Mouse (Mus musculus): ENCODE measurements around the gene Rho. TPM values are rescaled to one million over a fixed set of nuclear protein-coding genes. Genes with fewer than 3 reads are reported as not detected.
A peak's percentile ranks its signal among the peaks of the same experiment; 100 is the strongest.

Gene Rho
- total RNA-seq, 2 experiments from 2014 or later = not detected

- intact Hi-C loops (cut with DNase I) = loop anchor here (2.0 kb wide), 1 partner anchor 40 kb away; no protein-coding TSS in a partner anchor
- DNase-seq = no peak
Measured at GRCm38 (mm10) chr6:115954506-115955074, 23.0 kb downstream of the Rho start.

- intact Hi-C loops (cut with DNase I) = loop anchor here (2.0 kb wide), 1 partner anchor 40 kb away; no protein-coding TSS in a partner anchor
- DNase-seq = no peak
Measured at GRCm38 (mm10) chr6:115955169-115955568, 23.6 kb downstream of the Rho start.

- intact Hi-C loops (cut with DNase I) = loop anchor here (2.0 kb wide), 1 partner anchor 41 kb away; no protein-coding TSS in a partner anchor
- DNase-seq = no peak
Measured at GRCm38 (mm10) chr6:115955664-115956063, 24.1 kb downstream of the Rho start.

GRCm38 (mm10) chr6:115956418-115956921 is 24.9 kb downstream of the Rho start:
- intact Hi-C loops (cut with DNase I) = no loop called here
- no peak for DNase-seq

- intact Hi-C loops (cut with DNase I) = no loop called here
- peak in 1 of 2 experiments; percentile 63 for DNase-seq
Measured at GRCm38 (mm10) chr6:115956922-115957601, 25.5 kb downstream of the Rho start.

- DNase-seq = no peak
- intact Hi-C loops (cut with DNase I) = loop anchor here (2.0 kb wide), 1 partner anchor 57 kb away; no protein-coding TSS in a partner anchor
Measured at GRCm38 (mm10) chr6:115957681-115958080, 26.1 kb downstream of the Rho start.

GRCm38 (mm10) chr6:115958445-115958844 is 26.9 kb downstream of the Rho start:
- no peak for DNase-seq
- intact Hi-C loops (cut with DNase I) = loop anchor here (2.0 kb wide), 1 partner anchor 58 kb away; no protein-coding TSS in a partner anchor

- DNase-seq = peak; percentile 89 to 91
- intact Hi-C loops (cut with DNase I) = loop anchor here (2.0 kb wide), 1 partner anchor 58 kb away; no protein-coding TSS in a partner anchor
Measured at GRCm38 (mm10) chr6:115959151-115959691, 27.7 kb downstream of the Rho start.

- intact Hi-C loops (cut with DNase I) = no loop called here
- no peak for DNase-seq
Measured at GRCm38 (mm10) chr6:115960322-115960721, 28.8 kb downstream of the Rho start.

GRCm38 (mm10) chr6:115961743-115962142 is 30.2 kb downstream of the Rho start:
- DNase-seq = no peak
- intact Hi-C loops (cut with DNase I) = loop anchor here (2.0 kb wide), 1 partner anchor 33 kb away; the partner anchor contains the start of gene Plxnd1

- DNase-seq = no peak
- intact Hi-C loops (cut with DNase I) = loop anchor here (2.0 kb wide), 1 partner anchor 32 kb away; the partner anchor contains the start of gene Plxnd1
Measured at GRCm38 (mm10) chr6:115962439-115963085, 31.0 kb downstream of the Rho start.

GRCm38 (mm10) chr6:115963656-115964055 is 32.1 kb downstream of the Rho start:
- no peak for DNase-seq
- intact Hi-C loops (cut with DNase I) = loop anchor here (2.0 kb wide), 1 partner anchor 31 kb away; the partner anchor contains the start of gene Plxnd1

GRCm38 (mm10) chr6:115966227-115966966 is 34.8 kb downstream of the Rho start:
- DNase-seq = no peak
- intact Hi-C loops (cut with DNase I) = no loop called here

- DNase-seq = no peak
- intact Hi-C loops (cut with DNase I) = no loop called here
Measured at GRCm38 (mm10) chr6:115967291-115967880, 35.8 kb downstream of the Rho start.

- intact Hi-C loops (cut with DNase I) = no loop called here
- no peak for DNase-seq
Measured at GRCm38 (mm10) chr6:115968086-115968485, 36.5 kb downstream of the Rho start.

- intact Hi-C loops (cut with DNase I) = no loop called here
- DNase-seq = no peak
Measured at GRCm38 (mm10) chr6:115968700-115969099, 37.2 kb downstream of the Rho start.

GRCm38 (mm10) chr6:115969103-115969502 is 37.6 kb downstream of the Rho start:
- intact Hi-C loops (cut with DNase I) = no loop called here
- no peak for DNase-seq

- DNase-seq = no peak
- intact Hi-C loops (cut with DNase I) = no loop called here
Measured at GRCm38 (mm10) chr6:115969952-115970351, 38.4 kb downstream of the Rho start.

GRCm38 (mm10) chr6:115971273-115972060 is 39.9 kb downstream of the Rho start:
- no peak for DNase-seq
- intact Hi-C loops (cut with DNase I) = no loop called here
